Mouse (Mus musculus) induced T-regulatory cell, adult 2 months (primary cell): ENCODE measurements around the gene Vars.
A peak's percentile ranks its signal among the peaks of the same experiment; 100 is the strongest.

Experiments
- DNase-seq: peaks from one replicate; pipeline ENCODE4 v3.0.0-alpha.2; 2012; ENCODE audit warnings: low read depth

The Vars gene

GRCm38 (mm10) chr17:35048149-35048931, 47.6 kb downstream of the Vars start:
- DNase-seq = peak; percentile 84

GRCm38 (mm10) chr17:35048932-35049440, 48.2 kb downstream of the Vars start:
- peak; percentile 53 for DNase-seq

- peak; percentile 72 for DNase-seq
These were observed 48.8 kb downstream of the Vars start, which contains the start of gene Clic1 for GRCm38 (mm10) chr17:35049561-35050016. Clic1 (plus strand) TSS chr17:35049966.

- peak; percentile 85 for DNase-seq
These were observed 49.5 kb downstream of the Vars start for GRCm38 (mm10) chr17:35050126-35050750.

- DNase-seq = peak; percentile 90
These were observed 50.6 kb downstream of the Vars start for GRCm38 (mm10) chr17:35051156-35052086.

- DNase-seq = no peak
These were observed 51.5 kb downstream of the Vars start for GRCm38 (mm10) chr17:35052271-35052798.

GRCm38 (mm10) chr17:35055691-35056495, 55.1 kb downstream of the Vars start:
- DNase-seq = no peak

GRCm38 (mm10) chr17:35057090-35057489, 56.3 kb downstream of the Vars start:
- DNase-seq = no peak

GRCm38 (mm10) chr17:35058316-35058715, 57.5 kb downstream of the Vars start:
- DNase-seq = no peak

GRCm38 (mm10) chr17:35058911-35059892, 58.4 kb downstream of the Vars start, which contains the start of gene Ddah2:
Ddah2 (plus strand) TSS chr17:35059035.
- DNase-seq = peak; percentile 91

- no peak for DNase-seq
These were observed 59.3 kb downstream of the Vars start for GRCm38 (mm10) chr17:35060071-35060470.

- DNase-seq = no peak
These were observed 60.0 kb downstream of the Vars start for GRCm38 (mm10) chr17:35060737-35061297.

- DNase-seq = no peak
These were observed 60.5 kb downstream of the Vars start for GRCm38 (mm10) chr17:35061299-35061698.

- no peak for DNase-seq
These were observed 62.7 kb downstream of the Vars start for GRCm38 (mm10) chr17:35063466-35063865.

GRCm38 (mm10) chr17:35064378-35064877, 63.6 kb downstream of the Vars start:
- no peak for DNase-seq

GRCm38 (mm10) chr17:35064951-35065947, 64.5 kb downstream of the Vars start, which contains the start of gene Ly6g6c:
Ly6g6c (plus strand) TSS chr17:35065388.
- peak; percentile 66 for DNase-seq
